Mouse (Mus musculus) brain, adult 2 months (tissue): Measurements from ENCODE around the gene A530016L24Rik.

Source experiments
- DNase-seq: peaks from one replicate; pipeline ENCODE4 v3.0.0; 2011; ENCODE audit warnings: low read depth, low spot score

The A530016L24Rik gene

DNA sequence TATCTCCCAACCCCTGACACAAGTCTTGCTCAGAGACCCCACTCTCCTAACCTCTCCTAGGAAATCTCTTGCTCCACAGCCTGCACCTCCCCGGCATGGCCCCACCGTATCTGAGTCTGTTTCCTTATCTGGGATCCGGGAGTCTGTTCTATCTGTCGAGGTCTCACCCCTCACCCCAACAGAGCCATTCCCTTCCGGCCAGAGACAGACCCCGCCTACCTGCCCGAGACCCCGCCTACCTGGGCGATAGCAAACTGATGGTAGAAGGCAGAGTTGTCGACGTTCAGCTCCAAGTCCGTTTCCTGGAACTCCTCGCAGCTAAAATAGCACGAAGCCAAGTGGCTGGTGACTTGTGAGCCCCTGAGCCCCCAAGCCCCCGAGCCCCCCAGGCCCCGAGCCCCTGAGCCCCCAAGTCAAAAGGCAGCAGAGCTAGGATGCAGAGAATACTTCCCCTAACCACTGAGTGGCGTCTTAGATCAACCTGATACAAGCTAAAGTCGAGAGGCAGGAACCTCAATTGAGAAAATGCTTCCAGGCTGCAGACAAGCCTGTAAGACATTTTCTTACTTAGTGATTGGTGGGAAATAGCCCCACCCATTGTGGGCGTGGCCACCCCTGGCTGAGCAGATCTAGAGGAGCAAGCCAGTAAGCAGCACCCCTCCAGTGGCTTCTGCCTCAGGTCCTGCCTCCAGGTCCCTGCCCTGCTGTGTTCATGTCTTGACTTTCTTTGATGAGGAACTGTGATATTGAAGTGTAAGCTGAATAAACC is 13.9 kb downstream of the A530016L24Rik start:
- DNase-seq: no peak

DNA sequence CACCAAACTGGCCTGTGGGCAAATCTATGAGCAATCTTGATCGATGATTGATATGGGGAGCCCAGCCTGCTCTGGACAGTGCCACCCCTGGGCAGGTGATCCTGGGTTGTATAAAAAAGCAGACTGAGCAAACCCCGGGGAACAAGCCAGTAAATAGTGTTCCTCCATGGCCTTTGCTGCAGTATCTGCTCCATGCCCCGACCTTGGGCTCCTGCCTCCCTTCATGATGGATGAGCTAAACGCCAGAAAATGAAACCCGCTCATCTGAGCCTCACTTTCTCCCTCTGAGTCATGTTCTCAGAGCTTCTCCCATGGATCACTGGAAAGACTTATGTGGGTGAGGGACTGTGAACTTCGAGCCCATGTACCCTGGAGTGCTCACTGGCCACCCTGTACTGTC is 17.0 kb downstream of the A530016L24Rik start:
- DNase-seq: no peak

DNA sequence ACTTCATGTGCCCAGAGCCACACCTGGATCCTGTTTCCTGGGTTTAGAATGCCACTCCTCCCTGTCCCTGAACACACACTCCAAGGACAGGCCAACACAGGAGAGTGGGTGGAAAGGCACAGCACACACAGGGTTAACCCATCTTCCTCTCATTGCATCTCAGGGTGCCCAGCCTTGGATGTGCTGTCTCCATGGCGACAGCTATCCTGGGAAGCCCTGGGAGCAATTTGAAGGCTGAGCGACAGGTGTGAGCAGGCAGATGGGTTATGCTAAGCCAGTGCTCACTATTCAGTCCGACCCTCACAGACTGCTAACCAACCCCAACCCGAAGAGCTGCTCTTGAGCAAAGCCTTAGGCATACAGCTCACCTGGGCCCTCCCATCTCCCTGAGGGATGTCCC is 18.0 kb downstream of the A530016L24Rik start:
- DNase-seq: peak; percentile 61

DNA sequence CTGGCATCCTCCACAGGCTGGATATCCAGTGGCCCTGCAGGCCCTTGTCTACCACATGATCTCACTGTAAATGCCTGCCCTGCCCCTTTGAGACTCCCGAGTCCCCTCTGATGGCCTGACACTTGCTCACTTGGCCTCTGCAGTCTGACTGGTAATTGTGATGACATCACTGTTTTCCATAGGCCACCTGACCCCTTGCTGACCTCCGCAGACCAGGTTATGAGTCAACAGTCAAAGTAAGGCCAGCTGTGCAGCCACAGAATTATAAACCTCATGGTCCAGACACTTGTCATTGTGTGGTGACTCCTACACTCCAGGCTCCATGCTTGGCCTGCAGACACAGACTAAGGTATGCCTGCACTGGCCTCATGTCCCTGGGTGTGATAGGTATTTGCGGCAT is 18.7 kb downstream of the A530016L24Rik start:
- DNase-seq: no peak

DNA sequence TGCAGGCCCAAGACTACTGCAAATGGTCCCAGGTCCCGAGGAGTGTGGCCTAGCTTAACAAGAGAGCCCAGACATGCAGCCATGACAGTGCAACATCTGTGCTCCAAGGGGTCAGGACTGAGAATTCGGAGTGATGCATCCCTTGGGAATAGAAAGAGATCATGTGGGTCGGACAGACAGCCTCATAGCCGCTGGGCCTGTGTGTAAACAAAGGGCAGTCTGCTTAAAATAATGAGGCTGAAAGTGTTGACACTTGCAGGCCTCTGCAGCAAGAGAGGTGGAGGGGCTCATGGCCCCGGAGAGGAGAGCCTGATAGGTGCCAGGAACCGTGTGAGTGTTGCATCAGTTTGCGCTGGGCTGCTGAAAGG is 21.1 kb downstream of the A530016L24Rik start:
- no peak for DNase-seq

DNA sequence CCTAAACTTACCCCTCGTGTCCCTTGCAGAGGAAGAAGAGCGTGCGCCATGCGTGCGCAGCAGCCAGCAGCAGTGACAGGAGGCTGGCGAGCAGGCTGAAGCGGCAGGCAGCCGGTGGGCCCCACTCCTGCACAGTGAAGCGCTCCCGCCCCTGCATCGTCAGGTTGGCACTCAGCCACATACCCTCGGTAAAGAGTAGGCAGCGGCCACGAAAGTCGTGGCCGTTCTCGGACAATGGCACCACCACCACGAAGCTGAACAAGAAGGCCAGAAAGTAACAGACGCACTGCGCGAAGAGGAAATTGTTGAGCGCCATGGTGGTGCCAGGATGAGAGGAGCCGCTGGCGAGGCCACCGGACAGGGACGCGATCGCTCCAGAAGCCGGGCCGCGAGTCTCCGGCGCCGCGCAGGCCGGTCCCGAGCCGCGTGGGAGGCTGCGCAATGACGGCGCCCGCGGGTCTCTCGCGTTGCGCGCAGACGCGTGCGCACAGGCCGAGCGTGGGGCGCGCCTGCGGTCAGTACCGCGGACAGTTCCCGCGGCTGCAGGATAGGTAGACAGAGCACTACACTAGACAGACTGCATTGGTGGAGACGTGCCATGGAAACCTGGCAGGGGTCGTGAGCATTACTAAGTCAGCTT is 21.6 kb downstream of the A530016L24Rik start:
- peak; percentile 82 for DNase-seq

DNA sequence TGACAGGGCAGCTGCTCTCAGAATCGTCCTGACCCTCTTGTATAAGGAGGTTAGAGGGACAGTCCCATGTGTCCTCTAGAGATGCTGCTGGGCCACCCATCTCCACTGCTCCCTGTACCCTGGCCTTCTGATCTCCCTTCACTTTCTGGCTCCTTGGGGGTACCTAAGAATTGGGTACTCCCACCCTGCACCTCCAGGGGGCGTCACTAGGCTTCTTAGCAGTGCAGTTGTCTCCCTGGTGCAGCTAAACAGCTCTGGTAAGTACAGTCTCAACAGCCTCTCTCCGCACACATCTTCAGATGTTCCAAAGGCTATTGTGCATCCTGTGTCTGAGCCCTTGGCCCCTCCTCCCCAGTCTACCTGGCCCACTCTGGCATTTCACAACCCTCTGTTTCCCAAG is 25.6 kb downstream of the A530016L24Rik start:
- DNase-seq: no peak

DNA sequence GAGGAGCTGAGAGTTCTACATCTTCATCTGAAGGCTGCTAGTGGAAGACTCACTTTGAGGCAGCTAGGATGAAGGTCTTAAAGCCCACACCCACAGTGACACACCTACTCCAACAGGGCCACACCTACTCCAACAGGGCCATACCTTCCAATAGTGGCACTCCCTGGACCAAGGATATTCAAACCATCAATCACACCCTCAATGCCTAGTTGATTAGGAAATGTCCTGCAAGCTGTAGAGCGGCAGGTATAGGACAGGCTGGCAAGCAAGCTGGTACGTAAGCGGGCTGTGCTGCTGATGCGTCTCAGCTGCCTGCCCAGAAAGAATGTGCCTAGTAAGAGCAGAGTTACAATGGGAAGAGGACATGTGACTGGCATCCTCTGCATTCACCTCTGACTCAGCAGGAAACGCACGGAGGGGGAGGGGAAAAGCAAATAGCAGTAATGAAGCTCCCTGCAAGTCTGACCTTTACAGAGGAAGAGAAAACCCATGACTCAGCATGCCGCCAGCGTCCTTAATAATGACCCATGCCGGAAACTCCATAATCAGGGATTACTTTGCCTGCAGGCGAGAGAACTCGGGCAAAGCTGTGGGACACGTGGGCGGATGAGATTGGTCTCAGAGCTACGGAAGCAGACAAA is 27.6 kb downstream of the A530016L24Rik start, which contains the start of gene Tmem179:
Gene Tmem179 (minus strand): TSS at position 51 of the 641 bp plus-strand sequence.
- DNase-seq: peak; percentile 78

DNA sequence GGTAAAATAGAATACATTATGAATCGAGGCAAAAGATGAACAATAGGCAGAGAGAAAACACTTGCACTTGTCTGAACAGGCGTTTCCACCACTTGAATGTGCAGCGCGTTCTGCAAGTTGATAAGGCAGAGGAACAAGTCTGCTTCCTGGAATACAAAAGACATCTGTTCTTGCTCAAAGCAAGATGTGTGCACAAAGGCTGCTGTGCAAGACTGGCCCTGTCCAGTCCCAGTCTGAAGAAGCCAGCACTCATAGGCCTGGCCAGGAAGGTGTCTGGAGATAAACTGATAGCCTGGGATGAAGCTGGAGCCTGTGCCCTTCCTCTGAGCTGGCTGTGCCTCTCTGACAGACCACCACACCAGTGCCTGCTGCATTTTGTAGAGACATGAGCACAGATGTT is 28.9 kb downstream of the A530016L24Rik start:
- DNase-seq: no peak

DNA sequence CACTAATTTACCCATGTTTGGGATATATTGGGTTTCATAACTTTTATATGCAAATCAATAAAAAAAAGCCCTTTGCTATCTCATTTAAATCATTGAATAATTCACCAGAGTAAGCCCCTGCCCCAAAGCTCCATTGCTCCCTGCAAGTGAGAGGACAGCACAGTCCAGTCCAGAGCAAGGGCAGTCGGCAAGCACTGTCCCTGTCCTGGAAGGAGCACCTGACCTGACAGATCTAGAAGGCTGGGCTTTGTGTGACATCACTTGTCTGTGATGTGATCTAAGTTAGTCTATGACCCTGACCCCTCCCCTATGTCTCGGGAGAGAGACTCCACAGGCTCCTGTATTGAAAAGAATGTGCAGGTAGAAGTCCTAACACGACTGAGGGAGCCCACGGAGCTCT is 44.5 kb downstream of the A530016L24Rik start:
- DNase-seq: no peak

DNA sequence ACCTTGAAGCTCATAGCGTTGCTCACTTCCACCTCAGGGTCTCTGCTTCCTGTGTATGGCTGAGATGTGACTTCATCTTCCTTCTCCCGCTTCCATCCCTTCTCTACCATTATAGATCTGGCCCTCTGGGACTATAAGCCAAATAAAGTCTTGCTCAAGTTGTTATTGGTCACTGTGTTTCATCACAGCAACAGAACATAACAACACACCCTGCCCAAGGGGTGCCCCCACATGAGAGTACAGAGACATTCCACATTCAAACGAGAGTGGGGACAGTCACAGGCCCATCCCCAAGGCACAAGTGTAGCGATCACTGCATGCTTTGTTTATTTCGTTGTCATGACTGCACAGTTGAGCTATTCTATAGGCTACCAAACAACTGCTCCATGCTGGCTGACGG is 48.0 kb downstream of the A530016L24Rik start:
- DNase-seq: no peak

DNA sequence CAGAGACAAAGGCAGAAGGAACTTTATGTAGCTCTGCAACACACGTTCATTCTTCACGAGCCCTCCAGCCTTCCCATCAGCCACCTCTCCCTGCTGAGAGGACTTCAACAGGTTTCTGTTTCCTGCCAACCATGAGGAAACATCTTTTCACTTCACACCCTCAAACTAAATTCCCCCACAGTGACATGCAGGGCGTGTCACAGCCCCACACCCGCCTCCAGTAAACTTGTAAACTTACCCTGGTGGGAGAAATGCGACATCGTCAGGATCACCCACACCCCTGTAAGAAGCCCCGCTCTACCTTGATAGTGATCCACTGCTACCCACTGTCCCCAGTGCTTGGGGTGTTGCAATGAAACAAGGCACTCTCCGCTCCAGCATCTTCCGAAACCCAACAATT is 49.1 kb downstream of the A530016L24Rik start:
- no peak for DNase-seq

DNA sequence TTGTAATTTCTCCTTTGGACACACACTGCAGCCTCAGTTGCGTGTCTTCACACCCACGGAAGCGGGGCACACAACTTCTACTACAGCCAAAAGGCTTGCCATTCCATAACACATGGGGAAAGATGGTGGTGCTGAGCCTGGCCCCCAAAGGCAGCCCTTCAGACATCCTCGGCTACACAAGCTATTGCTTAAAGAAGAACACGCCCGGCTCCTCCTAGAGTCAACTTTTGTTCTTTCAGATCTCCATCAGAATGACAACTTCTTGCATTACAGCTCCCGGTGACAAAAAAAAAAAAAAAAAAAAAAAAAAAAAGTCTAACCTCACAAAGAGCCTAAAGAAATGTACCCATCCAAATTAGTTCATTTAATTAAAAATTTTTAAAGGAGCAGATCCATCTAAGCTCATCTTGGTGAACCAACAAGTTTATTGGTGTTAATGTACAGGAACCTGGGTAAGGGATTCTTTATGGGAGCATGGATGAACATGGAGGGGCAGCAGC is 50.3 kb downstream of the A530016L24Rik start:
- no peak for DNase-seq

DNA sequence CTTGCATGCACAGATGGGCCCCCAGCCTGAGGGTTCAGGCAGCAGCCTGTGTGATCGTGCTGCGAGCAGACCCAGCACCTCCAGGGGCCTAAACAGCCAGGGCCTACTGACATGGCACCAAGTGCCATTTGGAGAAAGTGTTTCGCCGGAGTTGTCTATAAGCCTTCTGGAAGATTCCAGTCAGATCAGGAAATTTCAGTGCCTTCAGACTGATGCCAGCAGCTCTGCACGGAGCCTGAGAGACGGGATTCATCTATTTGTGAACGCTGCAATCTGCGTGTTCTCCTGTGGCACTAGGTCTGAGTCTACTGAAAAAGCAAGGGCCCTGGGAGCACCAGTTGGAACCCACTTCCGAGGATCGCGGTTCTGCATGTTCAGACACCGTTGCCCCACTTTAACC is 51.1 kb downstream of the A530016L24Rik start:
- no peak for DNase-seq

DNA sequence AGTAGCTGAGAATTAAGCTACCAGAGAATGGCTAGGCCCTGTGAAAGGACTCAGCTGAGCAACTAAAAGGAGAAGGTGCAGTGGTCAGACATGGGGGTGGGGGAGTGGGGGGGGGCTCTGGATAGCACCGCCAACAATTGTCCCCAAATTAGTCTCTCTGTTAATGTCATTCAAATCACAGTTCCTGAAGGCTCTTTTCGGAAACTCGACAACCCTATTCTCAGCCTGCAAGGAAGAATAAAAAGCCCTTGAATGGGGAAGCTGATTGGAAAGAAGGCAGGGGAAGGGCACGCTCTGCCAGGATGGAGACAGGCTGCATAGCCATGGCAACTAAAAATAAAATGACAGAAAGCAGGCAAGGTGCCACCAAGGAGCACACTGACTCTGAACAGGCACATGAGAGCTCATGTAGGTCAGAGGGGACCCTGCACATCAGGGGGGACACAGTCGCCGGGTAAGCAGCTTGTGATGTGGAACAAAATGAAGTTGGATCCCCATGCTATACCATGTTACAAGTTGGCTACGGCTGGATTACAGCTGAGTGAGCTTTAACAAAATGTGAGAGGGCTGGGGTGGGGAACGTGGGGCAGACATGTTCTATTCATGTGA is 52.3 kb downstream of the A530016L24Rik start:
- peak; percentile 52 for DNase-seq

DNA sequence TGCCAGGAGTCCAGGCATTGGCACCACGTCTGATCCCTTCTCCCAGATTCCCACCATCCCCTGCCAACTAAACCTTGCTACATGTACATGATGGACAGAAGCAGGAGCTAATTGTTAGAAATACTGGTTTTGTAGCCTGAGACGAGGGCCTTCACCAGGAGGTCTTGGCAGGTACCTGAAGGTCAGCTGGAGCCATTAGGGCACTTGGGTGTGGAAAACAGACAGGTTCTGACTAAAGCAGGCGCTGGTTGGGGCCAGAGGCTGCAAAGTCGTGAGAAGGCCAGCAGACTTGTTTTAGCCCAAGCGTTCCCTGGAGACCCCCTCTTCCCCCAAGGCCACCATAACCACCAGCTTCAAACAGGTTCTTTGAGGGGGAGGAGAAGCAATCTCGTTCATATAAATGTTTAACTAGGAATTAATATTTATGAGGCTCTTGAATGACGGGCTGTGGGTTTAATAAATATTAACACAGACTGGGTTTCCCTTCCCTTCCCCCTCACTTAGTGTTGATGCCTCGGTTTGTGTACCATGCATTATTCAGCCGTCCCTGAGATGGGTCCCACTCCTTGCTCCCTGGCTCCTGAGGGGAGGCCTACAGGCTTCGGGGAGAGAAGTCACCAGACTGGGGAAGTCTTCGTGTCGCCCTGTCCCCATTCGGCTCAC is 53.1 kb downstream of the A530016L24Rik start:
- no peak for DNase-seq

DNA sequence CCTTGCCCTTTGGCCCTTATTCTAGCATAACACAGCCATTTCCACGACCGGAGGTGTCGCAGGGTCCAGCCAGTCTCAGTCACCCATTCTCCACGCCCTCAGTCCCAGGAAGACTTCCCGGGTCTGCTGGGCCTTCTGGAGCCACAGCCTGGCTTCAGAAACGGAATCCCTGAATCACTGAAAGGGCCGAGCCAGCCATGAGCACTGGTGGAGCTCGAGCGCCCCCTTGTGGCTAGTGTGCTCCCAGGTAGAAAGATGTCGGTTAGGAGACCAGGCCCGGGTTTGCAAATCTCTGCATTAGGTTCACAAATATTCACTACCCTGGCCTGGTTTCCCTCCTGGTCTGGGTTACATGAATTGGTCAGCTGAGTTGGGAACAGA is 53.7 kb downstream of the A530016L24Rik start:
- peak; percentile 91 for DNase-seq

DNA sequence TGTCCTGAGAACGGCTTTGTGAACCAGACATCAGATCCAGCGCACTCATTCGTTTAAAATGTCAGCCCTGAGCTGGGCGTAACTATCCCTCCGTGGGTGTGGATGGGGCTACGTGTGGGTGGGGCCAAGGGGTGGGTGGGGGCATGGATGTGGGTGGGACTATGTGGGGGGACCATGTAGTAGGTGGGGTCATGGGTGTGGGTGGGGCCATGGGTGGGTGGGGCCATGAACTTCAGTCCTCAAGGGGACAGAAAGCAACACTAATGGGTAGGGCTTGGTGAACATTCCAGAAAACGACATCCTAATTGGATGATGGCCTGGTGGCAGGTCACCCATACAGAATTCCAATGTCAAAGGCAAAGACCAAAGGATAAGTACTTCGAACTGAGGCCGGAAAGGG is 54.7 kb downstream of the A530016L24Rik start:
- no peak for DNase-seq

DNA sequence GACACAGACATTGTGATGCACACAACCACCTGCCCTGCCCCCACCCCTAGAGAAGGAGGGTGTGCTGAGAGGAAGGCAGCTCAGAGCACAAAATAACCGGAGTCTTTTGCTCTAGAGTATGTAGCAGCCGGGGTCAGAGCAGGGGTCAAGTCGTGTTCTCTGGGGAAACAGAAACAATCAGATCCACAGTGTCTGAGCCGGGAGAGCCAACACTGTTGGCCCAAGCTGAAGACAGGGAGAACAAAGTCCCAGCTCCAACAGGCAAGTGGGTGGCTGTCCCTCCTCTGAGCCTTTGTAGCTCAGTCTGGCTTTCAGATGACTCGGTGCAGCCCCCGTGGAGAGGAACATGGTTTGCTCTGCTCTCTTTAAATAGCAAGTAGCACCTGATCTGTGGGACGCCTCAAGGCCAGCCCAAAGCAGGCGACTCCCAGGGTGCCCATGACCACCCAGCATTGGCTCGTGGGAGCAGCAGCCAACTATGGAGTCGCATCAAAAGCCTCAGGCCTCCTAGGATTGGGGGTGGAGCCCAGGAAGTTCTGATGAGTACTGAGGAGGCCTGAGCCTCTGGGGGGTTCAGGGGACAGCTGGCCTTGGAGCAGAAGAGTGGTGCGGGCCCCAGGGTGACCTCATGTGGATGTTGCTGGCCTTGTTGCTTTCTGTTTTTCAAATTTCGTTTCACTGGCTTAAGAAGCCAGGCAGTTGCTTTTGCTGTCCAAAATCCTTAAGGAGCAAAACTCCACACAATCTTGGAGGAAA is 55.9 kb downstream of the A530016L24Rik start:
- DNase-seq: peak; percentile 62

DNA sequence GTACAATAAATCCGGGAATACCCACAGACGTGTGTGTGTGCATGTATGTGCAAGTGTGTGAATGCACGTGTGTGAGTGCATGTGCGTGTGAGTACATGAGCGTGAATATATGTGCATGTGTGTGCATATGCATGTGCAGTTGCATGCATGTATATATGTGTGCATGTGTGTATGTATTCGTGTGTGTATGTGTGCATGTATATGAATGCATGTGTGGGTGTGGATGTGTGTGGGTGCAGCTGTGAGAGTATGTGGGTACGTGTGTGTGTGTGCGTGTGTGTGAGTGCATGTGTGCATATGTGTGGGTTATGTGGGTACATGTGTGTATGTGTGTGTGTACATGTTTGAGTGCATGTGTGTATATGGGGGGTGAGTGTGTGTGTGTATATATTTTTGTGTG is 56.9 kb downstream of the A530016L24Rik start:
- no peak for DNase-seq

DNA sequence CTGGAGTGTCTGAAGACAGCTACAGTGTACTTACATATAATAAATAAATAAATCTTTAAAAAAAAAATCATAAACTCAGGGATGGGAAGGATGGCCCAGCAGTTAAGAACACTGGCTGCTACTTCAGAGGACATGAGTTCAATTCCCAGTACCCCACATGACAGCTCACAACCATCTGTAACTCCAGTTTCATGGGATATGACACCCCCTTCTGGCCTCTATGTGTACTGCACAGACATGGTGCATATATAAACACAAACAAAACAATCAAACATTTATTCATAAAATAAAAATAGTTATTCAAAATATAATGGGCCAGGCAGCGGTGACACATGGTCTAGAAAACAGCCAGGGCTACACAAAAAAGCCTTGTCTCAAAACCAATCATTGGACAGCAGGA is 60.0 kb downstream of the A530016L24Rik start:
- DNase-seq: no peak
